Mouse (Mus musculus): ENCODE data around the gene Slc1a1.

- TF ChIP-seq POLR2A (IDR thresholded peaks at IDR 0.05; ENCODE audit: low read depth, low read length) (no peak), CTCF (IDR thresholded peaks at IDR 0.05; ENCODE audit: extremely low read depth, insufficient read length, insufficient replicate concordance, low read depth, low read length) (no peak)
Observed at GRCm38 (mm10) chr19:28900771-28901170, 65.9 kb downstream of the Slc1a1 start.

Data from small intestine, adult 2 months (tissue).